Comparison of ENCODE assay signal across 16 mouse cellular contexts in genomic region chr3:146946641-146947040, GRCm38 (mm10).
DNase-seq lines count a peak whose midpoint lies in the region; ATAC-seq and TF ChIP-seq lines count a peak whose summit lies in the region.
"Had no signal": no experiment of that assay in that cellular context is flagged by ENCODE, and none has a peak within 500 bp of the region (broad histone marks: within the 10 kb centered on the region; RNA-seq: fewer than 3 reads in every experiment).

No protein-coding gene starts in this region.

- DNase-seq in heart, adult 11 months, result peak; percentile 52
- no peak for DNase-seq in heart, postnatal 36 days
- DNase-seq in midbrain, postnatal 0 days (ENCODE audit: low spot score), result no peak
- no peak for DNase-seq in CH12.LX (ENCODE audit: extremely low read depth)
- no peak for DNase-seq in lung, postnatal 4 days
- DNase-seq: adrenal gland, postnatal 14 days; forebrain, postnatal 0 days; gastrocnemius, postnatal 36 days had no signal

- dilution Hi-C loops in CH12.LX (cut with MboI; ENCODE audit: extremely low pct_ligation_motif_present, extremely low pct_unique_long_range_greater_than_20kb, low sequenced_read_pairs), result no loop called here

- no peaks in the 10 kb centered on the region for H3K9me3 ChIP-seq in midbrain, embryonic 15.5 days
- no peaks in the 10 kb centered on the region for H3K9me3 ChIP-seq in midbrain, postnatal 0 days (ENCODE audit: low read length)
- no peaks in the 10 kb centered on the region for H3K9me3 ChIP-seq in CH12.LX (replicated peaks; ENCODE audit: low read length)
- H3K9me3 ChIP-seq: embryonic facial prominence, embryonic 12.5 days; forebrain, embryonic 12.5 days; G1E; heart, embryonic 10.5 days; hindbrain, embryonic 13.5 days had no signal

- no peak for TF ChIP-seq EP300 in CH12.LX (IDR thresholded peaks at IDR 0.05; ENCODE audit: low read length)

- intact Hi-C loops in heart, postnatal 36 days (cut with DNase I), result loop anchor here (5.0 to 10.0 kb wide), 2 partner anchors 619 to 762 kb away; no protein-coding TSS in a partner anchor

- in situ Hi-C loops in CH12.LX (cut with MboI; ENCODE audit: low pct_ligation_motif_present, low pct_unique_long_range_greater_than_20kb, low sequenced_read_pairs), result loop anchor here (10.0 to 25.0 kb wide), 2 partner anchors 602 to 759 kb away; no protein-coding TSS in a partner anchor

- H3K27ac ChIP-seq in midbrain, embryonic 15.5 days, result no peak overlapping the region
- no peak overlapping the region for H3K27ac ChIP-seq in midbrain, postnatal 0 days (ENCODE audit: low read depth, low read length)
- H3K27ac ChIP-seq in CH12.LX (ENCODE audit: insufficient read depth, low read depth), result no peak overlapping the region
- H3K27ac ChIP-seq: embryonic facial prominence, embryonic 12.5 days; forebrain, embryonic 12.5 days; hindbrain, embryonic 13.5 days; hindbrain, postnatal 0 days had no signal

- peak; percentile 48; the same call in 1 of the 2 replicates for ATAC-seq in midbrain, embryonic 15.5 days (replicated peaks)
- no peak for ATAC-seq in midbrain, postnatal 0 days (ENCODE audit: low FRiP score)

- TF ChIP-seq RAD21 in CH12.LX (IDR thresholded peaks at IDR 0.05; ENCODE audit: low read depth, low read length), result no peak

- no peaks in the 10 kb centered on the region for H3K79me2 ChIP-seq in CH12.LX (replicated peaks; ENCODE audit: control insufficient read depth, extremely low read depth, insufficient read depth, poor library complexity, severe bottlenecking)

- H3K36me3 ChIP-seq in midbrain, embryonic 15.5 days (replicated peaks), result no peaks in the 10 kb centered on the region
- H3K36me3 ChIP-seq in midbrain, postnatal 0 days (ENCODE audit: insufficient read depth, low read length), result 0 out of 2 replicates have a peak, but pooled peaks cover 2% of the 10 kb centered on the region
- H3K36me3 ChIP-seq in CH12.LX (replicated peaks in 1 of 2; ENCODE audit: control insufficient read depth in 1 of 2, insufficient read depth in 1 of 2, low read length in 1 of 2), result no peaks in the 10 kb centered on the region
- H3K36me3 ChIP-seq: embryonic facial prominence, embryonic 12.5 days; forebrain, embryonic 12.5 days; G1E; heart, embryonic 10.5 days; hindbrain, embryonic 13.5 days had no signal

- H3K4me3 ChIP-seq in midbrain, embryonic 15.5 days, result no peak overlapping the region
- H3K4me3 ChIP-seq in midbrain, postnatal 0 days (ENCODE audit: low read depth, low read length), result no peak overlapping the region
- H3K4me3 ChIP-seq in CH12.LX (replicated peaks in 1 of 3; ENCODE audit: low read depth in 2 of 3, low read length in 2 of 3, poor library complexity in 1 of 3), result peak overlapping the region in 2 of 3 experiments; percentile 1 to 72

- TF ChIP-seq CTCF in midbrain, postnatal 0 days (IDR thresholded peaks at IDR 0.05), result no peak
- no peak for TF ChIP-seq CTCF in CH12.LX (conservative IDR thresholded peaks at IDR 0.05 in 1 of 2, IDR thresholded peaks at IDR 0.05 in 1 of 2; ENCODE audit: low read depth in 2 of 2, low read length in 2 of 2)

- no peak overlapping the region for H3K9ac ChIP-seq in midbrain, embryonic 15.5 days
- no peak overlapping the region for H3K9ac ChIP-seq in midbrain, postnatal 0 days (replicated peaks; ENCODE audit: low read length, poor library complexity, severe bottlenecking)
- peak overlapping the region; percentile 87 for H3K9ac ChIP-seq in CH12.LX (ENCODE audit: insufficient read depth, low read depth)
- H3K9ac ChIP-seq: embryonic facial prominence, embryonic 12.5 days had no signal

- H3K4me2 ChIP-seq in midbrain, embryonic 15.5 days, result no peak overlapping the region
- no peak overlapping the region for H3K4me2 ChIP-seq in midbrain, postnatal 0 days (ENCODE audit: low read depth, low read length, poor library complexity, severe bottlenecking)
- peak overlapping the region; percentile 89 for H3K4me2 ChIP-seq in CH12.LX (ENCODE audit: insufficient read depth, low read depth, poor library complexity, severe bottlenecking)

- WGBS in midbrain, embryonic 15.5 days, result 87% methylated on average over 8 of the region's 8 CpGs
- WGBS in midbrain, postnatal 0 days, result 85% methylated on average over 8 of the region's 8 CpGs

- TF ChIP-seq POLR2A in CH12.LX (IDR thresholded peaks at IDR 0.05; ENCODE audit: low read depth, low read length), result no peak

- H3K4me1 ChIP-seq in midbrain, embryonic 15.5 days, result 0 out of 2 replicates have a peak, but pooled peaks cover 2% of the 10 kb centered on the region
- H3K4me1 ChIP-seq in midbrain, postnatal 0 days (ENCODE audit: insufficient read depth, low read length), result no peaks in the 10 kb centered on the region
- peaks cover 8 to 17% of the 10 kb centered on the region in 2 experiments for H3K4me1 ChIP-seq in CH12.LX (ENCODE audit: control insufficient read depth in 1 of 2, insufficient read depth in 2 of 2)
- H3K4me1 ChIP-seq: embryonic facial prominence, embryonic 12.5 days; forebrain, embryonic 12.5 days; heart, embryonic 10.5 days; hindbrain, embryonic 13.5 days had no signal

- H3K27me3 ChIP-seq in midbrain, embryonic 15.5 days (replicated peaks), result no peaks in the 10 kb centered on the region
- no peaks in the 10 kb centered on the region for H3K27me3 ChIP-seq in midbrain, postnatal 0 days (ENCODE audit: insufficient read depth, low read length)
- no peaks in the 10 kb centered on the region for H3K27me3 ChIP-seq in CH12.LX (replicated peaks)
- H3K27me3 ChIP-seq: embryonic facial prominence, embryonic 12.5 days; forebrain, embryonic 12.5 days; hindbrain, embryonic 13.5 days; Patski had no signal

TF ChIP-seq in CH12.LX, 34 proteins besides CTCF, POLR2A, EP300 and RAD21:
- TF ChIP-seq NELFE (IDR thresholded peaks at IDR 0.05; ENCODE audit: low read depth, low read length) (no peak), MAX (IDR thresholded peaks at IDR 0.05; ENCODE audit: low read length) (no peak), USF1 (IDR thresholded peaks at IDR 0.05; ENCODE audit: low read depth, low read length) (no peak), RCOR1 (conservative IDR thresholded peaks at IDR 0.05; ENCODE audit: low read depth, low read length) (no peak; the same call in 1 of the 2 replicates), ZC3H11A (IDR thresholded peaks at IDR 0.05; ENCODE audit: low read depth, low read length) (no peak), MEF2A (IDR thresholded peaks at IDR 0.05; ENCODE audit: borderline replicate concordance, low read depth, low read length) (no peak), POLR2AphosphoS2 (IDR thresholded peaks at IDR 0.05; ENCODE audit: low read depth, low read length) (no peak)

Comparison
In these comparisons a context has a peak if more than half of its experiments do, and no peak if none do; other contexts are left out.
1. H3K4me3 ChIP-seq: peak in CH12.LX (2 of 3); none in midbrain, embryonic 15.5 days (single experiment) and midbrain, postnatal 0 days (single experiment).